Mouse (Mus musculus): ENCODE results near the gene Rps4x.
A peak's percentile ranks its signal among the peaks of the same experiment; 100 is the strongest.

DNA sequence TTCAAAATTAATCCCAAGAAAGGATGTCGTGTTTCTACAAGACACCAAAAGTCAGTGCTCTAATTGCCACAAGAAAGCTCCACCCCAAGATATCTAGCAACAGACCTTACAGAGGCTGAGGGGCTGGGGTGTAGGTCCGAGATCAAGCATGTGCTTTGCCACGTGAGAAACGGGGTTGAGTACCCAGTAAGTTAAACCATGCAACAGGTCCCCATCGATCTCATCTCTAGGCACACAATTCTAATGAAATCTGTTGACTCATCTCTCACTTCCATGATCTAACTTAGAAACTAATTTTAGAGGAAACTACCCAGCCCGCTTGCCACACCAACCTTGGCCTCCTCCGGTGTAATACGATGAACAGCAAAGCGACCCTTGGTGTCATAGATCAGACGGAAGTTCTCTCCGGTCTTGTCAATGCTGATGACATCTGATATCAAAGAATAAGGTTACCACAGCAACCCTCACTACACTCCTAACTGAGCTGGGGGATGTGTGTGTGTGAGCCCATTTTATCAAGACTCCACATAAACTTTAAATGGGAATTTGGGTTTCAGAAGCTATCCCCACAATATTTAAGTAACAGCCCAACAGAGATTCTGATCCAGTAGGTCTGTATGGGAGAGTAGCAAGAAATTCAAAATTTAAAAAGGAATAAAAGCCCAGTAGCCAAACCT is 2.0 kb downstream of the Rps4x start:
- TF ChIP-seq POLR2A (IDR thresholded peaks at IDR 0.05; ENCODE audit: control insufficient read depth in 1 of 2, insufficient read depth in 1 of 2, low read depth in 1 of 2, low read length in 2 of 2, poor library complexity in 1 of 2) (0 out of 4 replicates have a peak, but pooled peaks of 1 of the 2 experiments have one; percentile 47), GATA1 (IDR thresholded peaks at IDR 0.05; ENCODE audit: low read depth, low read length) (no peak), CTCF (IDR thresholded peaks at IDR 0.05 in 2 of 3, conservative IDR thresholded peaks at IDR 0.05 in 1 of 3; ENCODE audit: control insufficient read depth in 1 of 3, insufficient read depth in 1 of 3, low read depth in 2 of 3, low read length in 3 of 3, poor library complexity in 1 of 3, severe bottlenecking in 1 of 3) (no peak), MEF2A (IDR thresholded peaks at IDR 0.05; ENCODE audit: extremely low read depth, insufficient replicate concordance, low read depth, low read length, poor library complexity, severe bottlenecking) (no peak), NELFE (IDR thresholded peaks at IDR 0.05; ENCODE audit: low read depth, low read length) (no peak), ZNF384 (IDR thresholded peaks at IDR 0.05; ENCODE audit: low read depth, low read length) (no peak), USF1 (IDR thresholded peaks at IDR 0.05; ENCODE audit: low read depth, low read length) (no peak), SIN3A (IDR thresholded peaks at IDR 0.05; ENCODE audit: low read length) (peak; percentile 47), MAX (IDR thresholded peaks at IDR 0.05; ENCODE audit: low read length) (peak; percentile 86), SMC3 (IDR thresholded peaks at IDR 0.05; ENCODE audit: low read depth, low read length) (no peak)

Measured in MEL (cell line).